Mouse (Mus musculus): ENCODE results near the gene Nme7.

Nme7 gene

GRCm38 (mm10) chr1:164316697-164317096 is 12.8 kb downstream of the Nme7 start:
- in situ Hi-C loops (cut with MboI; ENCODE audit: low pct_unique_long_range_greater_than_20kb in 1 of 2, low sequenced_read_pairs in 2 of 2, unreplicated experiment in 1 of 2): no loop called here

DNA sequence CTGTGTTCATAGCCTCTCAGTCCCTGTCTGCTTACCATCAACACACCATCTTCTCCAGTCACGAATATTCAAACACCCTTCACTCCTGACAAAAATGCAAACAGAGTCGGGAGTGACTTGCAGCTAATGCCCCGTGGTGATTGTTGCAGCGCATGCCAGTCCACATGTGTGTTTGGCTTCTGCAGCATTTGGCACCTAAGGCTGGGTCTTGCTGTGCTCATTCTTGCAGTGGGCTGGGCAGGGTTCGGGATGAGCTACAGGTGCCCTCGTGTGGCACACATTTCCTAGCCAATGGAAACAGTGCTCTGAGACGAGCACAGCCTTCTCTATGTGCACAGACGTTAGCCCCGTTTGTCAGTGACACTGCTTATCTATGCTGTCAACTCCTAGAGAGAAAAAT is 13.3 kb downstream of the Nme7 start:
- in situ Hi-C loops (cut with MboI; ENCODE audit: low pct_unique_long_range_greater_than_20kb in 1 of 2, low sequenced_read_pairs in 2 of 2, unreplicated experiment in 1 of 2): no loop called here

- in situ Hi-C loops (cut with MboI; ENCODE audit: low pct_unique_long_range_greater_than_20kb in 1 of 2, low sequenced_read_pairs in 2 of 2, unreplicated experiment in 1 of 2): no loop called here
These were observed 14.6 kb downstream of the Nme7 start for GRCm38 (mm10) chr1:164318474-164318873.

DNA sequence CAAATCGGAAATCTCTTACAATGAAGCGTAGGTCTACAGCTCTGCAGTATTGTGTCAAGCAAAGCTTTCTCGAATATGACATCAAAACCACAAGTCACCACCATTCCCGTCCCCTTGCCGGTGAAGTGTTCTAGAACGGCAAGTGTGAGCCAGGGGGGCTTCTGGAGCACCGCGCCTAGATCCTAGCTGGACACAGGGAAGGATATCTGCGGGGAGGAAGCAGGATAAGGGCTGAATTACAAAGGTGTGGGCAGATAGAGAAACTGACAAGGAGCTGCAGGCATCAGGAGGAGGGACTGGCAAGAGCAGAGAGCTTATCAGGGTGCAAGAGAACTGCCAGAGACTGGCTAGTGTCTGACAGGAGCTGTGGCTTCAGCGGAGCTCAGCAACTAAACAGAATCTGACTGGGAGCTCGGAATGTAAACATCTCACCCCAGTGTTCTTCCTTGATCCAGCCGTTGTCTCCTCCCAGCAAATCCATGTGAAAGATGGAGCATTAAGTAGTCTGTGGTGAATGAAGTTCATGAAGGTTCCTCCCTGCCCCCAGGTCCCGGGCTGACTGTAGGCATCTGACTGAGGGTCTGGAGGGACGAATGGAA is 15.7 kb downstream of the Nme7 start:
- in situ Hi-C loops (cut with MboI; ENCODE audit: low pct_unique_long_range_greater_than_20kb in 1 of 2, low sequenced_read_pairs in 2 of 2, unreplicated experiment in 1 of 2): no loop called here

DNA sequence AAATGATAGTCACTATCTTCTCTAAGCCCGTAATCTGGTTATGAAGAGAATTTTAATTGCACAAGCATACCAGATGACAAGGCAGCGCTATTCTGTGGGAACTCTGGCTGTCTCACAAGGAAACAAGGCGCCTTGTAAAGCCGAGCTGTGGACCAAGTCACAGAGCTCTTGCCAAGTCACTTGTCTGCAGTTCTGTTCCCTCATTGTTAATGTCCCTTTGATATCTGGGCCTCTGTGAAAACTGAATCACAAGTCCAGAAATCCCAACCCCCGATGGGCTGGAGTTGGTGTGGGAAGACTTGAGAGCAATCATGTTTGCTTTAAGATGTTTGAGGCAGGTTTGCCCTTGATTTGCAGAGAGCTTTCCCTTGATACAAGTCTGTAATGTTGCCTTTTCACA is 16.8 kb downstream of the Nme7 start:
- in situ Hi-C loops (cut with MboI; ENCODE audit: low pct_unique_long_range_greater_than_20kb in 1 of 2, low sequenced_read_pairs in 2 of 2, unreplicated experiment in 1 of 2): no loop called here

GRCm38 (mm10) chr1:164321408-164321807 is 17.5 kb downstream of the Nme7 start:
- in situ Hi-C loops (cut with MboI; ENCODE audit: low pct_unique_long_range_greater_than_20kb in 1 of 2, low sequenced_read_pairs in 2 of 2, unreplicated experiment in 1 of 2): no loop called here

DNA sequence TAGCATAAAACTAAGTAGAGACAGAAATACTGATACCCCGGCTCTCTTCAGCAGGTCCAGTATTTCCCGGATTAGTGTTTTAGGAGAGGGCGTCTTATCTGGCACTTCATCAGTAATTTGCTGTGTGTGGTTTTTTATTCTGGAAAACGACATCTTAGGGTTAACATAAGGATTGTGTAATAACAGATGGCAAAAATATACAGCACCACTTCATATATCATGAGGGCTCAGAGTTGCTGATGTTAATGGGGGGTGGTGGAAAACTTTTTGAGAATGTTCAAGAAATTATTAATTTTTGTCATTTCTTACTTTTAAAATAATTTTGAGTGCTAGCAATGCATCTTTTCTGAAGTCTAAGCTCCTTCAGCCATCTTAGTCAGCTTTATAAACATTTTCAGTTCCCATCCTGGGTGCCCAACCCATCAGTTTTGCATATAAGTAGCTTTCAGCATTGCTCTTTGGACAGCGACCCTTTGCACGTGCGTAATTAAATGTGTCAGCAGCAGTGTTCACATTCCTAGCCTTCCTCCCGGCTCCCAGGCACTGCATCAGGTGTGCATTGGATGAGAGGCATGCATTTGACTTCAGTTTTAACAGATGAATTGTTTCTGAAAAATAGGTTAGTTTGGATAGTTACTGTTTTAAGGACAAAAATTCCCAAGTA is 19.2 kb downstream of the Nme7 start:
- in situ Hi-C loops (cut with MboI; ENCODE audit: low pct_unique_long_range_greater_than_20kb in 1 of 2, low sequenced_read_pairs in 2 of 2, unreplicated experiment in 1 of 2): no loop called here

GRCm38 (mm10) chr1:164324221-164324620 is 20.3 kb downstream of the Nme7 start:
- in situ Hi-C loops (cut with MboI; ENCODE audit: low pct_unique_long_range_greater_than_20kb in 1 of 2, low sequenced_read_pairs in 2 of 2, unreplicated experiment in 1 of 2): no loop called here

GRCm38 (mm10) chr1:164324878-164325277 is 21.0 kb downstream of the Nme7 start:
- in situ Hi-C loops (cut with MboI; ENCODE audit: low pct_unique_long_range_greater_than_20kb in 1 of 2, low sequenced_read_pairs in 2 of 2, unreplicated experiment in 1 of 2): no loop called here

- in situ Hi-C loops (cut with MboI; ENCODE audit: low pct_unique_long_range_greater_than_20kb in 1 of 2, low sequenced_read_pairs in 2 of 2, unreplicated experiment in 1 of 2): no loop called here
These were observed 22.8 kb downstream of the Nme7 start for GRCm38 (mm10) chr1:164326600-164327155.

GRCm38 (mm10) chr1:164327764-164328163 is 23.8 kb downstream of the Nme7 start:
- in situ Hi-C loops (cut with MboI; ENCODE audit: low pct_unique_long_range_greater_than_20kb in 1 of 2, low sequenced_read_pairs in 2 of 2, unreplicated experiment in 1 of 2): no loop called here

DNA sequence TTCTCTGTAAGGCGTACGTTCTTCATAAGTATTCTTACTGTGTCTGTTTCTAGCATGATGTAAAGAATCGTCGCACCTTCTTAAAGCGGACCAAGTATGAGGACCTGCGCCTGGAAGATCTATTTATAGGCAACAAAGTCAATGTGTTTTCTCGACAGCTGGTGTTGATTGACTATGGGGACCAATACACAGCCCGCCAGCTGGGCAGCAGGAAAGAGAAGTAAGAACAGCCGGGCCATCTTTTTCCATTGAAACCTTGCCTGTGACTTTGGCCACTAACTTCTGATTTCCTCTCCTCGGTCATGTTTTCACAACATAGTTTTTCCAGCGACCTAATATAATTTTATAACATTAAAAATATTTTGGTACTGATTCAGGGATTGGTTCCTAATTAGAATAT is 28.6 kb downstream of the Nme7 start:
- in situ Hi-C loops (cut with MboI; ENCODE audit: low pct_unique_long_range_greater_than_20kb in 1 of 2, low sequenced_read_pairs in 2 of 2, unreplicated experiment in 1 of 2): no loop called here

- in situ Hi-C loops (cut with MboI; ENCODE audit: low pct_unique_long_range_greater_than_20kb in 1 of 2, low sequenced_read_pairs in 2 of 2, unreplicated experiment in 1 of 2): no loop called here
These were observed 31.5 kb downstream of the Nme7 start for GRCm38 (mm10) chr1:164335435-164335834.

GRCm38 (mm10) chr1:164335846-164336245 is 31.9 kb downstream of the Nme7 start:
- in situ Hi-C loops (cut with MboI; ENCODE audit: low pct_unique_long_range_greater_than_20kb in 1 of 2, low sequenced_read_pairs in 2 of 2, unreplicated experiment in 1 of 2): no loop called here

DNA sequence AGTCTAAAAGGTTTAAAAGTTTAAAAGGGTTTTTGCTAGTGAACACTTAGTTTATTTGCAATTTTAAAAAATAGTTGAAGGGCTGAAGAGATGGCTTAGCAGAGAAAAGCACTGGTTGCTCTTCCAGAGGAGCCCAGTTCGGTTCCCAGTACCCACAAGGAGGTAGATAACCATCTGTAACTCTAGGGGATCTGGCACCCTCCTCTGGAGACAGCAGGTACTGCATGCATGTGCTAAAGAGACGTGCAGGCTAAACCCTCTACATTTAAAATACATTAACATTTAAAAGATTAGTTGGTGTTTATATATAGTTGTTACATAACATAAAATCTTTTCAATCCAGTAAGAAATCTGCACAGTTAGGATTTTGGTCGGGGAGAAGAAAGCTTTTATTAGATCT is 38.2 kb downstream of the Nme7 start:
- in situ Hi-C loops (cut with MboI; ENCODE audit: low pct_unique_long_range_greater_than_20kb in 1 of 2, low sequenced_read_pairs in 2 of 2, unreplicated experiment in 1 of 2): no loop called here

DNA sequence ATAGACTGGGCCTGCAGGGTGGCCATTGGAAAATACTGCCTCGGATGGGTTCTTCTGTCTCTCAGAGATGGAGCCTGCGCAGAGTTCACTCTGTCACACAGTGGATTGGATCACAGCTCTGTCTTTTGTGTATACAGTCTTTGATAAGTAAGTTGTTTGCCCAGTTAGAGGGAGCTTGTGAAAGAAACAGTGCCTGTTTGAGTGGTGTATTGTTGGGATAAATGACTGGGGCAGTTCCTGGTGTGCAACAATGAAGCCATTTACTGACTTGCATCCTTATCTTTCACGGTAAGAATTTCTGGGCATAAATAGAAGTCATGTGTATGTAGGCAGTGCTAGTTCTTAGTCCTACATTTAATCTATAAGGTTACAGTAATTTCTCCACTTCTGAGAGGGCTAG is 49.5 kb downstream of the Nme7 start:
- in situ Hi-C loops (cut with MboI; ENCODE audit: low pct_unique_long_range_greater_than_20kb in 1 of 2, low sequenced_read_pairs in 2 of 2, unreplicated experiment in 1 of 2): no loop called here

GRCm38 (mm10) chr1:164357995-164358394 is 54.1 kb downstream of the Nme7 start:
- in situ Hi-C loops (cut with MboI; ENCODE audit: low pct_unique_long_range_greater_than_20kb in 1 of 2, low sequenced_read_pairs in 2 of 2, unreplicated experiment in 1 of 2): no loop called here

- in situ Hi-C loops (cut with MboI; ENCODE audit: low pct_unique_long_range_greater_than_20kb in 1 of 2, low sequenced_read_pairs in 2 of 2, unreplicated experiment in 1 of 2): no loop called here
These were observed 58.1 kb downstream of the Nme7 start for GRCm38 (mm10) chr1:164361997-164362396.

DNA sequence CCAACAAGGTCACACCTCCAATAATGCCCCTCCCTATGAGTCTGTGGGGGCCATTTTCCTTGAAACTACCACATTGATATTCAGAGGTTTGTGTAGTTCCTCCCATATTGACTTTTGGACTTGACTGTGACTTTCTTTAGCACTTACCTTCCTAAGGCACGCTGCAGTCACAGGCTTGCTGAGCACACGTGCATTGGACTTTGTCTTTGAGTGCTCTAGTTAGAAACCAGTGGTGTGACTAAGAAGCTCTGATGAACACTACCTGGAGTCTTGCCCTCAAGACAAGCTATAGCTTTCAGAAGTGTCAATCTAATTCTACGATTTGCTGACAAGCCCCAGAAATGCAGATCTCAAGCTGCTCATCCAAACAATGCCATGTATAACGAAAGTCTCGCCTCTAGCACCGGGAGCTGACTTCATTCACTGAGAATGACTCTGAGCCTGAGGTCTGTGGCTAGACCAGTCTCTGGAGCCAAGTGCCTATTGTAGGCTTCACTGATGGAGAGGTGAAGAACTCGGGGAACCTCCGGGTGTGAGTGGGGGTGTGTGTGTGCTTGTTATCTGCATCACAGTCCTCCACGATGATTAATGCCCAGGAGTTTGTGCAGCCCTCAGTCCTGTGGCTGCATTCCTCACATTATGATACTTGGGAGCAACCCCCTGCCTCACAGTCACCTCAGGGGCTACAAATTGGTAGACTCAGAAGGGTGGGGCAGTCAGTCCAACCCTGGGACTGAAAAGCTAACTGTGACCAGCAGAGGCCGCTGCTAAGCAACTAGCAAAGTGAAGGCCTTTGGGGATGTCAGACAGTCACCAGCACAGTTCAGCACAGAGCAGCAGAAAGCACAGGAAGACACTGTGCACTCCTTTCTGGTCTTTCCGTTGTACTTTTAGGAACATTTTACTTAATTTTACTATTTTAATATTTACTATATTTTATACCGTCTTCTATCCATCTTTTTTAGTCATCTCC is 62.5 kb downstream of the Nme7 start:
- in situ Hi-C loops (cut with MboI; ENCODE audit: low pct_unique_long_range_greater_than_20kb in 1 of 2, low sequenced_read_pairs in 2 of 2, unreplicated experiment in 1 of 2): no loop called here

Measured in mouse embryonic stem cell (cell line).